Mouse (Mus musculus): ENCODE results near the gene Vps37b. TPM values are rescaled to one million over a fixed set of nuclear protein-coding genes. Genes with fewer than 3 reads are reported as not detected.
"Not testable (repeated sequence)": the region's sequence is repeated elsewhere in the genome, so short reads cannot be mapped to it uniquely, and the experiment has no call there.

Vps37b gene
- polyA plus RNA-seq, 1 experiment from 2014 or later = 16.5 TPM

GRCm38 (mm10) chr5:124062037-124062824 is 30.2 kb upstream of the Vps37b start:
- H3K27me3 ChIP-seq = peaks cover 3% of the 10 kb centered on the region; the same call in 1 of the 2 replicates
- no peaks in the 10 kb centered on the region for H3K36me3 ChIP-seq (replicated peaks)
- H3K9me3 ChIP-seq (replicated peaks) = no peaks in the 10 kb centered on the region
- peaks cover 14% of the 10 kb centered on the region for H3K4me1 ChIP-seq (replicated peaks)
- 74% methylated on average over 12 of the region's 12 CpGs for WGBS (ENCODE audit: insufficient replicate concordance)
- ATAC-seq (ENCODE audit: insufficient read depth) = no peak
- no peak overlapping the region for H3K4me3 ChIP-seq (replicated peaks)
- no peak overlapping the region for H3K27ac ChIP-seq (replicated peaks)
- no peak overlapping the region for H3K4me2 ChIP-seq
- H3K9ac ChIP-seq = no peak overlapping the region

DNA sequence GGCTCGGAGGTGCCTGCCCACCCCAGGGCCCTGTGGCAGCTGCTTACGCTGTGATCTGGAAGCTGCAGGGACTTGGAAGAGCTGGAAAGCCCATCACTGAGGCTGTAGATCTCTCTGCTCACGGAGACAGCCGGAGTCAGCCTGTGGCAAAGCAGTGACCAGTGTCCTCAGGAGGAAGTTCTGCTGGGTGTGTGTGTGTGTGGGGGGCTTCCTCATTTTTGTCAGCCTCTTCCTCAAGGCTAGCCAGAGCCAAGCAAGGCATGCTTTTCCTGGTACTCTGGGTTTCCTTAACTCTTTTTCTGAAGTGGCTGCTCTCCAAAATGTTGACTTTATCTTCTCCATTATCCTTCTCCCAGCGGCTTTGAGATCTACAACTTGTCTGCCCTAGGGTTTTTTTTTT is 27.6 kb upstream of the Vps37b start:
- 0 out of 2 replicates have a peak overlapping the region, but pooled peaks have one; percentile 20 for H3K4me2 ChIP-seq
- no peaks in the 10 kb centered on the region for H3K36me3 ChIP-seq (replicated peaks)
- peak overlapping the region; percentile 21 for H3K4me3 ChIP-seq (replicated peaks)

GRCm38 (mm10) chr5:124058749-124059148 is 26.7 kb upstream of the Vps37b start:
- 0 out of 2 replicates have a peak, but pooled peaks cover 4% of the 10 kb centered on the region for H3K9me3 ChIP-seq (replicated peaks)
- no peak overlapping the region for H3K4me3 ChIP-seq (replicated peaks)
- no peak overlapping the region for H3K27ac ChIP-seq (replicated peaks)
- H3K4me2 ChIP-seq = no peak overlapping the region
- no peak for ATAC-seq (ENCODE audit: insufficient read depth)
- no peaks in the 10 kb centered on the region for H3K27me3 ChIP-seq
- H3K36me3 ChIP-seq (replicated peaks) = no peaks in the 10 kb centered on the region
- WGBS (ENCODE audit: insufficient replicate concordance) = 76% methylated on average over 7 of the region's 7 CpGs
- H3K9ac ChIP-seq = no peak overlapping the region
- peaks cover 14% of the 10 kb centered on the region for H3K4me1 ChIP-seq (replicated peaks)

More for the DNA sequence above, 27.6 kb upstream of the Vps37b start:
- peaks cover 14% of the 10 kb centered on the region for H3K4me1 ChIP-seq (replicated peaks)
- H3K9me3 ChIP-seq (replicated peaks) = 0 out of 2 replicates have a peak, but pooled peaks cover 4% of the 10 kb centered on the region
- 24% methylated on average over 5 of the region's 5 CpGs for WGBS (ENCODE audit: insufficient replicate concordance)
- H3K27ac ChIP-seq (replicated peaks) = peak overlapping the region; percentile 64; the same call in 1 of the 2 replicates
- H3K9ac ChIP-seq = no peak overlapping the region
- peaks cover 3% of the 10 kb centered on the region; the same call in 1 of the 2 replicates for H3K27me3 ChIP-seq
- no peak for ATAC-seq (ENCODE audit: insufficient read depth)

DNA sequence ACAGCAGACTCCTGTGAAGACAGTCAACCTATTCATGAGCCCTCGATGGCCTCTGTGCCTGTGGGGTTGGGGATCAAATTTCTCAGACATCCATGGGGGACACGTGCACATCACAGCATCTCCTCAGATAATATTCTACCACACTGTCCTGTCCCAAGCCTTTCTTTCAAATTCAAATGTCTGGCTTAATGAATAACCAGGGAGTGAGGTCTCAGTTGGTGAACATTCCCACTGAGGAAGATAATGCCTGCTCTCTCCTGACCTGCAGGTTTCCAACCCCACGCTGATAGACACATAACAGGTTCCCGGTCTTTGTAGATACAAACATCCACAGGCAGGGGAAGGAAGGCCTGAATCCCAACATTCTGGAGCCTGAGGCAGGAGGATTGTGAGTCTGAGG is 24.9 kb upstream of the Vps37b start:
- no peaks in the 10 kb centered on the region for H3K27me3 ChIP-seq
- 72% methylated on average over 4 of the region's 4 CpGs for WGBS (ENCODE audit: insufficient replicate concordance)
- H3K27ac ChIP-seq (replicated peaks) = no peak overlapping the region

GRCm38 (mm10) chr5:124056219-124056618 is 24.1 kb upstream of the Vps37b start:
- H3K27ac ChIP-seq (replicated peaks) = no peak overlapping the region
- H3K4me3 ChIP-seq (replicated peaks) = no peak overlapping the region
- no peaks in the 10 kb centered on the region for H3K27me3 ChIP-seq
- peaks cover 36% of the 10 kb centered on the region for H3K4me1 ChIP-seq (replicated peaks)
- no peak for ATAC-seq (ENCODE audit: insufficient read depth)
- WGBS (ENCODE audit: insufficient replicate concordance) = 93% methylated on average over 1 of the region's 1 CpGs
- no peaks in the 10 kb centered on the region for H3K36me3 ChIP-seq (replicated peaks)
- H3K4me2 ChIP-seq = no peak overlapping the region
- 0 out of 2 replicates have a peak, but pooled peaks cover 4% of the 10 kb centered on the region for H3K9me3 ChIP-seq (replicated peaks)
- H3K9ac ChIP-seq = no peak overlapping the region

More for the DNA sequence above, 24.9 kb upstream of the Vps37b start:
- H3K4me2 ChIP-seq = no peak overlapping the region
- H3K9ac ChIP-seq = no peak overlapping the region
- no peak overlapping the region for H3K4me3 ChIP-seq (replicated peaks)
- ATAC-seq (ENCODE audit: insufficient read depth) = no peak
- peaks cover 29% of the 10 kb centered on the region for H3K4me1 ChIP-seq (replicated peaks)
- 0 out of 2 replicates have a peak, but pooled peaks cover 4% of the 10 kb centered on the region for H3K9me3 ChIP-seq (replicated peaks)
- H3K36me3 ChIP-seq (replicated peaks) = no peaks in the 10 kb centered on the region

GRCm38 (mm10) chr5:124052641-124053040 is 20.6 kb upstream of the Vps37b start:
- H3K27ac ChIP-seq (replicated peaks) = peak overlapping the region; percentile 95
- not testable (repeated sequence) for H3K27me3 ChIP-seq; H3K36me3 ChIP-seq (replicated peaks); H3K9me3 ChIP-seq (replicated peaks); ATAC-seq (ENCODE audit: insufficient read depth)
- peak overlapping the region; percentile 52 for H3K4me3 ChIP-seq (replicated peaks)
- peak overlapping the region; percentile 67 for H3K4me2 ChIP-seq
- whole genome bisulfite sequencing (ENCODE audit: insufficient replicate concordance) = 68% methylated on average over 7 of the region's 7 CpGs
- peak overlapping the region; percentile 7; the same call in 1 of the 2 replicates for H3K9ac ChIP-seq
- H3K4me1 ChIP-seq (replicated peaks) = peaks cover 58% of the 10 kb centered on the region

DNA sequence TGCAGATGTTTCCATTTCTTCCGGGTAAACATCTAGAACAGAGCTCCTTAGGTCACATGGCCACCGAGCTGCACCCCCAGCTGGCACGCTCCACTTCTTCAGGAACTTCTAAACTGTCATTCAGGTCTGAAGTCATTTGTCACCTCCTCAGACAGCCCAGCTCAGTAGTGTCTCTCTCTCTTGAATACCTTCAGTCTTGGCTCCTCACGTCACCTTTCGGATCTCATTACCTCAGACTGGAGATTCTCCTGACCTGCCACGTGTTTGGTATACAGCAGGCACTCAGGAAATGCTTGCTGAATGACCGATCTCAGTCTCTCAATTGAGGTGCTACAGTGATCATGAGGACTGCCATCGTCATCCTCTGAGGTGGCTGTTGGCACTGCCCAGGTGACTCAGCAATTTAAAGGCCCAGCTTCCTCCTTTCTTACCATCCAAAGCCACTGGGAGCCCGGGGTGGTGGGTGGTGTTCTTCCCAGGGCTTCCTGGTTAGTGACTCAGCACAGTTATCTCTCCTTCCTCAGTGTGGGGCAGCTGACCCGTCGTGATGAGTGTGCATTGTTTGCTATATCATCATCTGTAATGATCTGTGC is 19.9 kb upstream of the Vps37b start:
- peak; percentile 94 for ATAC-seq (ENCODE audit: insufficient read depth)
- no peaks in the 10 kb centered on the region for H3K36me3 ChIP-seq (replicated peaks)
- peak overlapping the region; percentile 52 for H3K4me3 ChIP-seq (replicated peaks)
- H3K9me3 ChIP-seq (replicated peaks) = 0 out of 2 replicates have a peak, but pooled peaks cover 4% of the 10 kb centered on the region
- peak overlapping the region; percentile 95 for H3K27ac ChIP-seq (replicated peaks)
- peaks cover 64% of the 10 kb centered on the region for H3K4me1 ChIP-seq (replicated peaks)
- no peaks in the 10 kb centered on the region for H3K27me3 ChIP-seq
- peak overlapping the region; percentile 67 for H3K4me2 ChIP-seq
- 17% methylated on average over 11 of the region's 11 CpGs for WGBS (ENCODE audit: insufficient replicate concordance)
- peak overlapping the region; percentile 53 for H3K9ac ChIP-seq

- 22% methylated on average over 14 of the region's 14 CpGs for WGBS (ENCODE audit: insufficient replicate concordance)
- Histone ChIP-seq H3K27me3 (no peaks in the 10 kb centered on the region), H3K9me3 (replicated peaks) (no peaks in the 10 kb centered on the region), H3K4me1 (replicated peaks) (peaks cover 68% of the 10 kb centered on the region), H3K9ac (peak overlapping the region; percentile 53), H3K4me3 (replicated peaks) (peak overlapping the region; percentile 52), H3K27ac (replicated peaks) (peak overlapping the region; percentile 95), H3K4me2 (peak overlapping the region; percentile 67), H3K36me3 (replicated peaks) (no peaks in the 10 kb centered on the region)
- no peak for ATAC-seq (ENCODE audit: insufficient read depth)
Measured at GRCm38 (mm10) chr5:124050095-124051050, 18.3 kb upstream of the Vps37b start.

- peaks cover 68% of the 10 kb centered on the region for H3K4me1 ChIP-seq (replicated peaks)
- H3K27ac ChIP-seq (replicated peaks) = peak overlapping the region; percentile 95
- no peaks in the 10 kb centered on the region for H3K36me3 ChIP-seq (replicated peaks)
- H3K9ac ChIP-seq = peak overlapping the region; percentile 53
- no peaks in the 10 kb centered on the region for H3K9me3 ChIP-seq (replicated peaks)
- peak overlapping the region; percentile 67 for H3K4me2 ChIP-seq
- no peak for ATAC-seq (ENCODE audit: insufficient read depth)
- H3K27me3 ChIP-seq = no peaks in the 10 kb centered on the region
- WGBS (ENCODE audit: insufficient replicate concordance) = 49% methylated on average over 15 of the region's 15 CpGs
- H3K4me3 ChIP-seq (replicated peaks) = peak overlapping the region; percentile 52
Measured at GRCm38 (mm10) chr5:124049249-124050045, 17.4 kb upstream of the Vps37b start.
